Mouse (Mus musculus): Measurements from ENCODE around the gene Nap1l1. TPM values are rescaled to one million over a fixed set of nuclear protein-coding genes. Genes with fewer than 3 reads are reported as not detected.

Nap1l1 gene
- 5.7 and 6.0 TPM in 2 replicates for polyA plus RNA-seq (2012; rRNA removed)

GRCm38 (mm10) chr10:111472686-111473510, at the start of gene Nap1l1:
Nap1l1 (plus strand) TSS chr10:111473223.

GRCm38 (mm10) chr10:111506101-111506925, 33.3 kb downstream of the Nap1l1 start, which contains the start of gene Phlda1:
Phlda1 (plus strand) TSS chr10:111506286.

Other genes with a start within 250 kb of the Nap1l1 start
- gene Bbs10, start 174.5 kb upstream of the Nap1l1 start, polyA plus RNA-seq (2012; rRNA removed) = 1.5 and 1.8 TPM in 2 replicates
- gene Phlda1, start 33.1 kb downstream of the Nap1l1 start, polyA plus RNA-seq (2012; rRNA removed) = 21.9 and 24.0 TPM in 2 replicates